Mouse (Mus musculus) frontal cortex, adult 2 months (tissue): ENCODE measurements around the gene Myo16. TPM values are rescaled to one million over a fixed set of nuclear protein-coding genes. Genes with fewer than 3 reads are reported as not detected.

ENCODE experiments used
- DNase-seq, 2 experiments: peaks; one replicate each; pipeline ENCODE4 v3.0.0; 2022; ENCODE audit warnings: low spot score in 1 of 2; ENCODE audit errors: extremely low spot score in 1 of 2
- polyA plus RNA-seq: library from polyadenylated mRNA; depleted of rRNA; stranded (reverse); fragments of >200 nt; gene quantifications from 2 replicates; pipeline ENCODE4 v1.2.3, GENCODE M21; 2012

Myo16 gene
- polyA plus RNA-seq, 1 experiment = 36.7 TPM

DNA sequence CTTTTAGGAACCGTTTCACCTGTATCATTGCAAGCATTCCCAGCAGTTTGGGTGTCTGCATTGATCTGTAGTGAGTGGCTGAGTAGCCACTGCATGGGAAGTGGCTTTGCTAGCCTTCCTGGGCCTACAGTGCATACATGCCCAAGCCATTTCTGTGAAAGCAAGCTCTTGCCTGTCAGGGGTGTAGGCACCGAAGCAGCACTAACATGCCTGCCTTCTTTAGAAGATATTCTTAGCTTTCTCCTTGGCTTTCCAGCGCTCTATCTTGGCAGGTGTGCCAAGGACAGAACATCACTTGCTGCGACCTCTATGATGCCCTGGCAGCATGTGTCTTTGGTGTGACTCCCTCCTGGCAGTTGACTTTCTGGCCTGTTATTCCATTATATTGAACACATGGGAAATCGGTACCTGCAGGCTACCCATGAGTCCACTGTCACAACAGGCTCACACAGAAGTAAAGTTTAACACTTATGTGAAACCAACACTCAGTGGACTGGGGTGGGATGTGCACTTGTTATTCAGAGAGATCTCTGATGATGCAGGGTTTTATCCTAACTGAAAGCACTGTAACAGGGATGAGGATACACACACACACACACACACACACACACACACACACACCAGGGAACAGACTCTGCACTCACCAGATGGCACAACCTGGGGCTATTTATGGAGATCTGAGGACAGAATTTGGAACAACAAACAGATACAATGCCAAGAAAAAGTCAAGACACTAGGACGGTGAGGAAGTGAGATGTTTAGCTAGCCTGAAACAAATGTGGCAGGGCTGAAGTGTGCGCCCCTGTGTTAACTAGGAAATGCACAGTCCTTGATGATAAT lies 21.4 kb downstream of the Myo16 start:
- DNase-seq = no peak

GRCm38 (mm10) chr8:10175976-10176375 lies 22.3 kb downstream of the Myo16 start:
- DNase-seq = no peak

DNA sequence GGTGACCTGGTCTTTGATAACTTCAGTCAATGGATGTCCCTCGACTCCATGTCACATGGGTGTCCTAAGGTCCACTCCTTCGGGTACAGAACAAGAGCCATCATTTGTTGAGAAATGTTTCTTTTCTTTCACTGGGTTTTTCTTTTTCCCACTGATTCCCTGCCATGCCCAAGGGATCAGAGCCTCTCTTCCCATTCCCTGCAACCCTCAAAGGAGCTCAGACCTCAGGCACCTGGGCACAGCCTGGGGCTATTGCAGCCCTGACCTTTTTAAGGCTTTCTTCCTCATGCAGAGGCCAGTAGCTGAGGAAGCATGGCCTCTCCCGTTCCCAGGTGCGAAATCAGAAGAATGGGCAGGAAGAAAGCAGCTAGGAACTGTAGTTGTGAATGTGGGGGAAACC lies 23.4 kb downstream of the Myo16 start:
- no peak for DNase-seq

DNA sequence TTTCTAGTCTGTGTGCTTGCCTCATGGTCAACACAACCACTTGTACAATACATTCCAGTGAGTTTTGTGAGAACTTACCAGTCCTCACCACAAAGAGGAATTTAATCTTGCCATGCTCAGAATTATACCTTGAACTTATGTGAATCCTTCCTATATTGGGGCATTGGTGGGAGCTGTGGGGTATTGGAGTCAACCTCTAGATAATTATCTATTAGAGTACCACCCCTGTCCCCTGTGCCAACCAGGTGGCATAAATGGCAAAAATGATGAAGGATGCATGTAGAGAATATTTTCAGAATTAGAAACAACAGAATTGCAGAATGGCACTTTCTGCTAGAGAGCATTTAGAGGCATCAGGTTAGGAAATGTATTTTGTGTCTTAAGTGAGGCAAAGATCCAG lies 25.3 kb downstream of the Myo16 start:
- no peak for DNase-seq

DNA sequence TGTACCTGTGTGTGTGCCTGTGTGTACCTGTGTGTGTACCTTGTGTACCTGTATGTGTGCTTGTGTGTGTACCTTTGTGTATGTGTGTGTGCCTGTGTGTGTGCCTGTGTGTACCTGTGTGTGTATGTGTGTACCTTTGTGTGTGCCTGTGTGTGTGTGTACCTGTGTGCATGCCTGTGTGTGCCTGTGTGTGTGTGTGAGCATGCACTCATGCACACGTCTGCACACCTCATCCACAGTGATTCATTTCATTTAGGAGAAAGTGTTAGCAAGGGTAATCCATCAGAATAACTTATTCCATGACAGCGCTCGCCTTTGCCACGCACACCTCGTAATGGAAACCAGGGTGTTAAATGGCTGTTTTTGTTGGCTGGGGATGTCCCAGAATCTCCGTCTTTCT lies 36.9 kb downstream of the Myo16 start:
- no peak for DNase-seq

- DNase-seq = peak in 1 of 2 experiments; percentile 37
Observed at GRCm38 (mm10) chr8:10198164-10198563, 44.5 kb downstream of the Myo16 start.

DNA sequence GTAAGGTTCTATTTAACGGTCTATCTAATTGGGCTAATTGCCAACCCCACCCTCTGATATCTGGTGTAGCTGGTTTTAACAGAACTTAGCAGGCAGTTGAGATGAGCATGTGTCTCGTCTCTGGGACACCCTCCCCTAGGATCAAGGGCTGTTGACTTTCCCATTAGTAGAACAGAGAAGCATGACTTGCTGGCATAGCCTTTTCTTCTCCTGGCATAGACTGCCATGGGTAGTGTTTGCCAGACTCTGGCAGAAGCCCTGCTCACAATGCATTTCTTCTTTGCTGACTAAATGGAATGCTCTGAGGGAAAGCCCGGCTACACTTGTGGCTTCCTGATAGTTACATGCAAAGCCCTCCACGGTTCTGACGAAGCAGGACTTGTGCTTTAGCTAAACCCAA lies 45.6 kb downstream of the Myo16 start:
- peak in 1 of 2 experiments; percentile 23 for DNase-seq

DNA sequence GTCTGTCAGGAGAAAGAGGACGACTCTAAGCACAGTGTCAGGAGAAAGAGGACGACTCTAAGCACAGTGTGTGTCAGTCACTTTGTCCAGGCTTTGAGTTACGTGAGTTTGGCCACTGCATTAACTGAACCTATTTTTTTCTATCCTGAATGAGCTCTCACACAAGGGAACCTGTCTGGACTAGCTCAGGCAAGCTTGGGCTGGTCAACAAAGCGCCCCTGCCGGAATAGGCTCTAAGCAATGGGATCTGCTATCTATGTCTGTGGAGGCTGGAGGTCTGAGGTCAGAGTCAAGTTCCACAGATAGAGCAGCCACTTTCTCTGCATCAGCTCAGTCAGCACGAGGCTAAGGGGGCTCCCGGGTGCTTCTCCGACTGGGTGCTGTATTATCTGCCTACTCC lies 46.3 kb downstream of the Myo16 start:
- no peak for DNase-seq

DNA sequence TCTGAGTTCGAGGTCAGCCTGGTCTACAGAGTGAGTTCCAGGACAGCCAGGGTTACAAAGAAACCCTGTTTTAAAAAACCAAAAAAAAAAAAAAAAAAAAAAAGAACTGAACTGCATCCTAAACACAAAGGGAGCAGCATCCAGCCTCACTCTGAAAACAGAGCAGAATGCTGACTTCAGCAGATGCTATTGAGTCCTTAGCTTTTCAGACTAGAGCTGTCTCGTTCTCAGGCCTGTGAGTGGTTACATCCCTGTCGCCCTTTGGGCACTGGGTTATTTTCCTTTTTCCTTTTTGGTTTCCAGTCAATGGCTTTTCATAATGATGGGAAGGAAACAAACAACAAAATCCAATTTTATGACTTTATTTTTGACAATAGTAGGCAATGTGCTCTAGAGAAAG lies 61.3 kb downstream of the Myo16 start:
- no peak for DNase-seq

DNA sequence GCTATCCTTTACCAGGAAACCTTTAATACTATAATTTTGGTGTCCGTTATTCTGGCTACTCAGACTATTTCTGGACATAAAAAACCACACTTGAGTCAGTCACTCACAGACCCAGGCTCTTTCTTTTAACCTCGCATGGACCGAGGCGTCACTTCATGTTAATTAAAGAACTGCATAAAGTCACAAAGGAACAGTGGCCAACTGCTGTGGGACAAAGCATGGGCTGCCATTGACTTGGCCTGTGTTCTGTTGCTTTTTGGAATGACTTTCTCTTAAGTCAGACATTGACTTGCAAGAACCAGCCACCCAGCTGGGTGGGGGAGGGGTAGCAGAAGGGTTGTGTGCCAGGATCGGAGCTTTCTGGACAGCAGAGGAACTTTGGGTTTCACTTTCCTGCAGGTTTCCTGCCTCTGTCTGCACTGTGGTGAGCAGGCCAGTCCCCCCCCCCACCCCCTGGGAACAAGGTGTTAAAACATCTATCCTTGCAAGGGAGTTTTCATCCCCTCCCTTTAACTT lies 66.1 kb downstream of the Myo16 start:
- no peak for DNase-seq

DNA sequence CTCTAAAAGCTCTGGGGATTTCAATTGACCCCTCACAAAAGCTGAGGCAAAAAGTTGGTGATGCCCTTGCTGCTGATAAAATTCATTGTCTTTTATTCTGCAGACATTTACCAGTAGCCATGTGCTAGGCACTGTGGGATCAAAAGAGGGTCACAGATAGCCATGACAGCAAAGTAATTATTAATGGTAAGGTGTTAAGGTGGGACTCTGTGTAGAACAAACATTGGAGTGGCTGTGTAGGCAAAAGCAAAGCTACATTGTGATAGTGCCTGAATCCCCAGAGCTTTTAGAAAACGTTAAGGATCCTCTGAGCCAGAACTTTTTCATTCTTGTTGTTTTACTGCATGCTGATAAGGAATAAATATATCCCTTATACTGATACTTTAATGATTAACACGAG lies 69.1 kb downstream of the Myo16 start:
- DNase-seq = no peak

DNA sequence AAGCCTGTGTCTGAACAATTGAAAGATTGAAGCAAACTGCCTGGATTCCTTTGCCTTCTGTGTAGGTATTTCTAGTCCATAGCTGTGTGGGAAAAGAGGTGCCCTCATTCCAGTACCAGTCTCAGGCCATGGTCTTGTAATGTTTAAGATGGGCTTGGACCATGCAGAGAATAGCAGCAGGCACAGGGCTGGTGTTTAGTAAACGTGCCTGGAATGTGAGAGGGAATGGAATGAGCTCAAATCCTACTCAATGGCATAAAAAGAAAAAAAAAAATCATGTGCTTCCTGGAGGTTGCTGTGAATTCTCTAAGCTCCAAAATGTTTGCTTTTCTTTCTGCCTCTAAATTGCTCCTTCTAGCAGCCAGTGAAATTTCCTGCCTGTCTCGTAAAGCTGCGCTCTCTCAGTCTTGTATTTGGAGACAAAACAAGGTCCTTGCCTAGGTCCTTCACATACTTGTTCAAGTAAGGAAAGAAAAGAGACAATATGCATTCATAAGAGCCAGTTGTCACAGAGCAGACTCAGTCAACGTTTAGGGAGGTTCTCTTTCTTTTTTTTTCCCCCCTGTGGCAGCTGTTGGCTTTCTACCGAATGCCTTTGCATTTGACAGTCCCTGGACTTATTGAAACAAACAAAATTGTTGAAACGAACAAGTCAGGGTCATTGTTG lies 70.0 kb downstream of the Myo16 start:
- DNase-seq = peak in 1 of 2 experiments; percentile 22

DNA sequence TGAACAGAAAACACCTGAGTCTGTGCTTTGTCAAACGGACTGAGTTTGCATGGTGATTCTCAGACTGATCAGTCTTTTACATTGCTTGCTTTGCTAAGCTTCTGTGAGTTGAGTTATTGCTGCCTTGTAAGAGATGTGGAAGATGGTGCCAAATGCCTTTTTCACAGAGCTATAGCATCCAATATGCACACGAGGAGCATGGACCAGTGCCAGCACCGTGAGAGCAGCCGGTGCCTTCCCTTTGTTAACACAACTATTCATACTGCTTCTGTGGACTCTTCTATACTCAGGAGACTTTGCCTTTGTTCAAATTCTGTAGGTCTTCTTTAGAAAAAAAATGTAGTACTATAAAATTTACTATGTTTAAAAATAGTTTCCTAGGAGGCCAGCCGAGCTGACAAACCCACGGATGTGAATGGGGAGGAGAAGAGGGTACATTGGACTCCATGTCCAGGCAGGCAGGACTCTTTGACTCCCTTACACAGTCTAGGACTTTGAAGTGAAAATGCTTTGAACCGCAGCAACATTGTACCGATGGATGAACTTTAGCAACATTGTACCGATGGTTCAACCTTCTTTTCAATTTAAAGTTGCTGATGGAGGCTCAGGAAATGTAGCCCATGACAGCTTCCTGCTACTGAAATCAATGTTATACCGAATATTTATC lies 70.7 kb downstream of the Myo16 start:
- DNase-seq = peak in 1 of 2 experiments; percentile 19

- no peak for DNase-seq
Observed at GRCm38 (mm10) chr8:10225018-10225417, 71.3 kb downstream of the Myo16 start.

GRCm38 (mm10) chr8:10230746-10231369 lies 77.1 kb downstream of the Myo16 start:
- DNase-seq = peak; percentile 50 to 84

DNA sequence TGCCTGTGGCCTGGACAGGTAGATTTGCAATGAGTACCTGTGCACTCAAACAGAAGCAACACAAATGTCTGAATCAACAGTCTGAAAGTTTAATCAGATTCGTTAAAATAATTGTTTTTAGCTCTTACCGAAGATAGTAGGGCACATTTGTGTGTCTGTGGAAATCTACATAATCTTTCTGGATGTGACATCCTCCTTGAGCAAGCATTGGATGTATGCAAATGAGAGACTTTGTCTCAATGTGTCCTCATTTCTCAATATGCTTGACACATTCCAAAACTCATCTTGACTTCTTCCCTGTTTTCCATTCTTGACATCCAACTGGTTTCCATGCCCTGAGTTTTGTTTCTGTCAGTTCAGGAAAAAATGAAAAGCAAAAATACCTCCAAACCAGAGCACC lies 80.8 kb downstream of the Myo16 start:
- DNase-seq = no peak

GRCm38 (mm10) chr8:10243344-10243743 lies 89.6 kb downstream of the Myo16 start:
- no peak for DNase-seq

DNA sequence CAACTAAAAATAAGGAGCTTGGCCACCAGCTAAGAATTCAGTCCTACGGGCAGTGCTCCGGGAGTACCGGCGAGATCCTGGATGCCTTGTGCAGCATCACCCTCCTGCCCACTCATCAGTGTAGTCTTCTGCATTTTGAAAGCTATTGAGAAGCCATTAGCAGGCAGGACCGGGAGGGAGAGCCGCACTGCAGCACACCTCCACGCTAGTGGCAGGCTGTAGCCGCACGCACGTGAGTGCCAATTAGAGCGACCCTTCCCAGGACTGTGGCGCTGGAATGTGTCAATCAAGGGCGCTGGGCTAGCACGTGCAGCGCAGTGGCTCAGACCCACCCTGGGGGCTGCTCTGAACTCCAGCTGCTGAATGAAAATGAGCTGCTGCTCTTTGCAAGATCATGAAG lies 95.4 kb downstream of the Myo16 start:
- DNase-seq = peak in 1 of 2 experiments; percentile 25

GRCm38 (mm10) chr8:10255741-10256140 lies 102.0 kb downstream of the Myo16 start:
- DNase-seq = no peak

GRCm38 (mm10) chr8:10256563-10256962 lies 102.9 kb downstream of the Myo16 start:
- DNase-seq = no peak

DNA sequence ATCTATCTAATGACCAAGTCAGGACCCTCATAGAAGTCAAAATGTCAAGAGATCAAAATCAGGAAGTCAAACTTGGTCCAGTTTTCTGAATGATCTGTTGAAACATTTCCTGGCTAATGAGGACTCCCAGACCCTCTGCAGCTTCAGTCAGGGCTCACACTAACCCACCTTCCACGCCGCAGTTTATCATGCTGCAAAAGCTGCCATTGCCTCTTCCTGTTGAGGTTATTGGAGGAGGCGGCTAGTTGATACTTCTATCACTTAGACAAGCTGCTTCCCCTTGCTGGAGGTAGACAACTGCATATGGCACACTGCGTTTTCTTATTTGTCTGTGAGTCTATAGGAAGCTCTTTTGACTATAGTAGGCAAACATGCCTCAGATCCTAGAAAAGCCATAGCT lies 116.4 kb downstream of the Myo16 start:
- DNase-seq = no peak
